Mouse (Mus musculus): ENCODE measurements around the gene Cnot6. TPM values are rescaled to one million over a fixed set of nuclear protein-coding genes. Genes with fewer than 3 reads are reported as not detected.

Cnot6 gene
- polyA plus RNA-seq, 1 experiment from 2014 or later: 76.0 TPM

- Histone ChIP-seq H3K9me3 (ENCODE audit: low read depth, low read length) (no peaks in the 10 kb centered on the region), H3K4me1 (ENCODE audit: insufficient read depth) (0 out of 2 replicates have a peak, but pooled peaks cover 5% of the 10 kb centered on the region), H3K27me3 (ENCODE audit: insufficient read depth, low read length) (no peaks in the 10 kb centered on the region), H3K9ac (no peak overlapping the region), H3K4me3 (ENCODE audit: low read depth, low read length) (no peak overlapping the region), H3K4me2 (no peak overlapping the region), H3K36me3 (ENCODE audit: insufficient read depth) (no peaks in the 10 kb centered on the region), H3K27ac (ENCODE audit: low read depth) (no peak overlapping the region)
- TF ChIP-seq CTCF (IDR thresholded peaks at IDR 0.05; ENCODE audit: low read depth): no peak
- DNase-seq: no peak
- 85% methylated on average over 5 of the region's 5 CpGs for WGBS
- ATAC-seq (ENCODE audit: insufficient read depth): no peak
Measured at GRCm38 (mm10) chr11:49654651-49655050, 57.9 kb downstream of the Cnot6 start.

DNA sequence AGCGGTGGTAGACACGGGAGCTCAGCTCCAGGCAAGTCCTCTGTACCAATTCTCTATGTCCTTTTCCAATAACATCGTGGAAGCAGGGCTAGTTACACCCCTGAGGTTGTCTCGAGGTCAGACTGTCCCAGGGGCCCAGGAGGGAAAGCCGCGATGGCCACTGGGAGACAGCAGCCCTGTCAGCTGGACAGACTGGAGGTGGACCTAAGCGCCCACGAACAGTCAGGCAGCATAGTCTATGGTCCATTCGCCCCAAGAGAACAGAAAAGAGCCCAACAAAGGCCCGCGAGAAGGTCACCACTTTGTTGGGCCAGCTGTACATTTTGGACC, 59.5 kb downstream of the Cnot6 start:
- H3K4me2 ChIP-seq: peak overlapping the region; percentile 51
- DNase-seq: no peak
- no peaks in the 10 kb centered on the region for H3K36me3 ChIP-seq (ENCODE audit: insufficient read depth)
- H3K4me3 ChIP-seq (ENCODE audit: low read depth, low read length): no peak overlapping the region
- no peaks in the 10 kb centered on the region for H3K27me3 ChIP-seq (ENCODE audit: insufficient read depth, low read length)
- no peak for TF ChIP-seq CTCF (IDR thresholded peaks at IDR 0.05; ENCODE audit: low read depth)
- H3K9ac ChIP-seq: 0 out of 2 replicates have a peak overlapping the region, but pooled peaks have one; percentile 10
- no peak overlapping the region for H3K27ac ChIP-seq (ENCODE audit: low read depth)
- no peaks in the 10 kb centered on the region for H3K9me3 ChIP-seq (ENCODE audit: low read depth, low read length)
- 29% methylated on average over 11 of the region's 11 CpGs for WGBS
- H3K4me1 ChIP-seq (ENCODE audit: insufficient read depth): 0 out of 2 replicates have a peak, but pooled peaks cover 3% of the 10 kb centered on the region
- peak; percentile 39; the same call in 1 of the 2 replicates for ATAC-seq (ENCODE audit: insufficient read depth)

DNA sequence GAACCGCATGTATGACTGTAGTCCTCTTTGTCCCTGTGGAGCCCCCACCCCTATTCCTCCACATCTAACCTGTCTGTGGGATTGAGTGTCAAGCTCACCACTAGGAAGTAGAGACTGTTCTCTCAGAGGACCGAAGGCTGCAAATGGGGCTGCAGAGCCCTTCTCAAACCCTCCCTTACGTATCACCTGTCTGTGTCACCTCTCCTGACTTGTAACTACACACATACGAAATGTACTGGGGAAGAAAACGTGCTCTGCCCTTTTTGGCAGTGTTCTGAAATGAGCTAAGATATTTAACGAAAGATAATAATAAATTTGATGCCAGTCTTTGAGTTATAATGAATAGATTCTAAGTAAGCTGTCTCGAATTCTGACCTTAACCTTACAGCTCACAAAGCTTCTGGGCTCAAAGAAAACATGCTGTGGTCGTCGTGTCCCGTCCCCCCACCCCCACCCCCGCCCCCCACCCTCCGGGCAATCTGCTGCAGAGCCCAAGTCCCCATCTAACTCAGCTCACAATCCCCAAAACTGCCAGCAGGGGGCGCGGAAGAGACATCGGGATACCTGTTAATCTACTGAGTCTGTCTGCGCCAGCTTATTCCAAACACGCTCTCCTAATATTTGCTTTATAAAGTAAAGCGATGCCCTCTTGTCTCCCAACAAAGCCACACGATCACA, 60.0 kb downstream of the Cnot6 start:
- Histone ChIP-seq H3K9me3 (ENCODE audit: low read depth, low read length) (no peaks in the 10 kb centered on the region), H3K4me3 (ENCODE audit: low read depth, low read length) (no peak overlapping the region), H3K4me1 (ENCODE audit: insufficient read depth) (no peaks in the 10 kb centered on the region), H3K27ac (ENCODE audit: low read depth) (no peak overlapping the region), H3K9ac (0 out of 2 replicates have a peak overlapping the region, but pooled peaks have one; percentile 10), H3K4me2 (peak overlapping the region; percentile 51), H3K27me3 (ENCODE audit: insufficient read depth, low read length) (no peaks in the 10 kb centered on the region), H3K36me3 (ENCODE audit: insufficient read depth) (no peaks in the 10 kb centered on the region)
- peak; percentile 61; the same call in 1 of the 2 replicates for ATAC-seq (ENCODE audit: insufficient read depth)
- peak; percentile 93 for DNase-seq
- WGBS: 20% methylated on average over 19 of the region's 19 CpGs
- peak; percentile 80 for TF ChIP-seq CTCF (IDR thresholded peaks at IDR 0.05; ENCODE audit: low read depth)

GRCm38 (mm10) chr11:49651762-49652322, 60.7 kb downstream of the Cnot6 start:
- Histone ChIP-seq H3K4me1 (ENCODE audit: insufficient read depth) (no peaks in the 10 kb centered on the region), H3K27ac (ENCODE audit: low read depth) (no peak overlapping the region), H3K9ac (no peak overlapping the region), H3K27me3 (ENCODE audit: insufficient read depth, low read length) (no peaks in the 10 kb centered on the region), H3K9me3 (ENCODE audit: low read depth, low read length) (no peaks in the 10 kb centered on the region), H3K4me2 (no peak overlapping the region), H3K4me3 (ENCODE audit: low read depth, low read length) (no peak overlapping the region), H3K36me3 (ENCODE audit: insufficient read depth) (no peaks in the 10 kb centered on the region)
- TF ChIP-seq CTCF (IDR thresholded peaks at IDR 0.05; ENCODE audit: low read depth): no peak
- peak; percentile 3; the same call in 1 of the 2 replicates for ATAC-seq (ENCODE audit: insufficient read depth)
- no peak for DNase-seq
- WGBS: 79% methylated on average over 10 of the region's 10 CpGs

GRCm38 (mm10) chr11:49650994-49651761, 61.3 kb downstream of the Cnot6 start:
- no peak overlapping the region for H3K9ac ChIP-seq
- no peak overlapping the region for H3K4me3 ChIP-seq (ENCODE audit: low read depth, low read length)
- no peaks in the 10 kb centered on the region for H3K4me1 ChIP-seq (ENCODE audit: insufficient read depth)
- H3K4me2 ChIP-seq: no peak overlapping the region
- no peak for DNase-seq
- ATAC-seq (ENCODE audit: insufficient read depth): no peak
- 56% methylated on average over 16 of the region's 16 CpGs for WGBS
- H3K27ac ChIP-seq (ENCODE audit: low read depth): no peak overlapping the region
- H3K27me3 ChIP-seq (ENCODE audit: insufficient read depth, low read length): no peaks in the 10 kb centered on the region
- no peak for TF ChIP-seq CTCF (IDR thresholded peaks at IDR 0.05; ENCODE audit: low read depth)
- H3K9me3 ChIP-seq (ENCODE audit: low read depth, low read length): no peaks in the 10 kb centered on the region
- no peaks in the 10 kb centered on the region for H3K36me3 ChIP-seq (ENCODE audit: insufficient read depth)

DNA sequence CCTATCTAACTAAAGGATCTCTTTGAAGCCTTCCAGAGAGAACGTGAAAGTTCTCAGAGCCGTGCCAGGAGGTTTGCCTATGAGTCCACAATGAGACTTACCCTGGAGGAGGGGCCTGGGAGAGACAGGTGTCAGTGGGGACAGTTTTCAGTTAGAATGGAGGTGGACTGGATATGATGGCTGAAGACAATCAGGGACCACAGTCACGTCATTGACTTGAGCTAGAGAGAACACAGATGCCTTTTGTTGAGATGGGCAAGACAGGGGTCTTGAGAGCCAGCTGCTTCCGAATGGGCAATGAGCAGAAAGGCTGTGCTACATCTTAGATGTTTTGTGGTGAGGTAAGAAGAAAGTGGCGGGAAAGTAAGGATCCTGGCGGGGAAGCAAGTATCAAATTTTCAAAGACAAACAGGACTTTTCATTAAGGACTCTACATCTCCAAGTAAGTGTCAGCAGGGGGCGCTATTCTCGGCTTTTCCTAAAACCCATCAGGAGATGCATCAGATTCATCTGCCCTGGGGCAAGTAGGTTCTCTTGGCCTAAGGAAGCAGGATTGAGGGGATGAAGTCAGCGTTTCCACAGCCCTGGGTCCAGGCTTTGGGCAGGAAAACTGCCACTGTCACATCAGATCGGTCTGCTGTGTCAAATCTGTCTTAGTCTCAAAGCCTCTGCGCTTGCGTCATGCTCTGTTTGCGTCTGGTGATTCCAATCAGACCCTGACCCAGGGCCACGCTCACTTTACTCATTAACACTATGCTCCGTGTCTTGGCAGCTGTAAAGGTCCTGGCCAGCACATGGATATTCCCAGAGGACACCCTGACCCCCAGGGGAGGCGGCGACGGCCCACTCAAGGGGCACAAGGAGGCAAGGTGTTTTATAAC, 62.2 kb downstream of the Cnot6 start:
- H3K4me3 ChIP-seq (ENCODE audit: low read depth, low read length): no peak overlapping the region
- no peak overlapping the region for H3K4me2 ChIP-seq
- ATAC-seq (ENCODE audit: insufficient read depth) (no peak), DNase-seq (peak; percentile 67)
- no peaks in the 10 kb centered on the region for H3K4me1 ChIP-seq (ENCODE audit: insufficient read depth)
- H3K9me3 ChIP-seq (ENCODE audit: low read depth, low read length): no peaks in the 10 kb centered on the region
- no peaks in the 10 kb centered on the region for H3K36me3 ChIP-seq (ENCODE audit: insufficient read depth)
- H3K9ac ChIP-seq: no peak overlapping the region
- H3K27ac ChIP-seq (ENCODE audit: low read depth): no peak overlapping the region
- peak; percentile 64 for TF ChIP-seq CTCF (IDR thresholded peaks at IDR 0.05; ENCODE audit: low read depth)
- H3K27me3 ChIP-seq (ENCODE audit: insufficient read depth, low read length): no peaks in the 10 kb centered on the region
- WGBS: 43% methylated on average over 18 of the region's 18 CpGs

Data from lung, embryonic 14.5 days (tissue).